Mouse (Mus musculus): Measurements from ENCODE around the gene Emcn.

Gene Emcn

GRCm38 (mm10) chr3:137340938-137341337, at the start of gene Emcn:
Gene Emcn, plus strand, starts transcription at chr3:137341067.
- 69% methylated on average over 8 of the region's 8 CpGs for WGBS

GRCm38 (mm10) chr3:137293174-137293591, 47.7 kb upstream of the Emcn start:
- WGBS: 53% methylated on average over 6 of the region's 6 CpGs

- 81% methylated on average over 2 of the region's 2 CpGs for WGBS
These were observed 42.6 kb upstream of the Emcn start for GRCm38 (mm10) chr3:137298230-137298629.

GRCm38 (mm10) chr3:137300210-137300609, 40.7 kb upstream of the Emcn start:
- 79% methylated on average over 3 of the region's 3 CpGs for WGBS

- WGBS: 77% methylated on average over 4 of the region's 4 CpGs
These were observed 38.1 kb upstream of the Emcn start for GRCm38 (mm10) chr3:137302804-137303203.

GRCm38 (mm10) chr3:137312540-137312939, 28.3 kb upstream of the Emcn start:
- 73% methylated on average over 3 of the region's 3 CpGs for WGBS

- WGBS: 98% methylated on average over 2 of the region's 2 CpGs
These were observed 27.0 kb upstream of the Emcn start for GRCm38 (mm10) chr3:137313775-137314362.

GRCm38 (mm10) chr3:137318371-137318770, 22.5 kb upstream of the Emcn start:
- 90% methylated on average over 2 of the region's 2 CpGs for WGBS

GRCm38 (mm10) chr3:137319950-137320349, 20.9 kb upstream of the Emcn start:
- 47% methylated on average over 1 of the region's 1 CpGs for WGBS

- WGBS: 35% methylated on average over 12 of the region's 12 CpGs
These were observed 18.6 kb upstream of the Emcn start for GRCm38 (mm10) chr3:137322304-137322703.

- WGBS: 68% methylated on average over 9 of the region's 9 CpGs
These were observed 11.0 kb upstream of the Emcn start for GRCm38 (mm10) chr3:137329898-137330297.

- WGBS: 65% methylated on average over 4 of the region's 4 CpGs
These were observed 9.9 kb upstream of the Emcn start for GRCm38 (mm10) chr3:137330950-137331349.

- WGBS: 95% methylated on average over 4 of the region's 4 CpGs
These were observed 8.3 kb upstream of the Emcn start for GRCm38 (mm10) chr3:137332531-137332930.

GRCm38 (mm10) chr3:137335957-137336356, 4.9 kb upstream of the Emcn start:
- WGBS: 85% methylated on average over 4 of the region's 4 CpGs

- 81% methylated on average over 5 of the region's 5 CpGs for WGBS
These were observed 2.6 kb downstream of the Emcn start for GRCm38 (mm10) chr3:137343446-137343845.

GRCm38 (mm10) chr3:137351882-137352281, 11.0 kb downstream of the Emcn start:
- WGBS: 54% methylated on average over 5 of the region's 5 CpGs

- 64% methylated on average over 4 of the region's 4 CpGs for WGBS
These were observed 15.8 kb downstream of the Emcn start for GRCm38 (mm10) chr3:137356697-137357096.

GRCm38 (mm10) chr3:137367123-137367825, 26.4 kb downstream of the Emcn start:
- WGBS: 93% methylated on average over 6 of the region's 6 CpGs

- 71% methylated on average over 3 of the region's 3 CpGs for WGBS
These were observed 27.0 kb downstream of the Emcn start for GRCm38 (mm10) chr3:137367826-137368325.

- WGBS: 79% methylated on average over 4 of the region's 4 CpGs
These were observed 32.0 kb downstream of the Emcn start for GRCm38 (mm10) chr3:137372854-137373253.

GRCm38 (mm10) chr3:137382311-137382710, 41.4 kb downstream of the Emcn start:
- 67% methylated on average over 2 of the region's 2 CpGs for WGBS

- WGBS: 43% methylated on average over 11 of the region's 11 CpGs
These were observed 54.7 kb downstream of the Emcn start for GRCm38 (mm10) chr3:137395588-137395987.

GRCm38 (mm10) chr3:137415451-137416086, 74.7 kb downstream of the Emcn start:
- WGBS: 33% methylated on average over 5 of the region's 5 CpGs

Measured in cerebral cortex, adult 2 months (tissue).